Mouse (Mus musculus): ENCODE data around the gene Ccr8. TPM values are rescaled to one million over a fixed set of nuclear protein-coding genes. Genes with fewer than 3 reads are reported as not detected.

Ccr8 gene
- polyA plus RNA-seq (2015; fragmentation: Nextera tagmentation; extraction: Ambion mirVana) = 0.07 and 0.13 TPM in 2 replicates

GRCm38 (mm10) chr9:120091696-120092238, at the start of gene Ccr8:
Gene Ccr8 (plus strand): TSS chr9:120092114.
- H3K4me1 ChIP-seq (replicated peaks; ENCODE audit: control insufficient read depth, insufficient read depth) = no peaks in the 10 kb centered on the region
- no peak within 1 kb of the TSS for H3K9ac ChIP-seq (ENCODE audit: low read length)
- no peak within 1 kb of the TSS for H3K27ac ChIP-seq (replicated peaks)
- TF ChIP-seq EP300 (optimal IDR thresholded peaks at IDR 0.05) (no peak), CTCF (IDR thresholded peaks at IDR 0.05; ENCODE audit: low read depth) (no peak)
- DNase-seq (ENCODE audit: low spot score) = no peak
- 64% methylated on average over 5 of the region's 5 CpGs for WGBS
- no peaks in the 10 kb centered on the region for H3K27me3 ChIP-seq (ENCODE audit: control insufficient read depth, insufficient read depth, low read length)
- H3K4me2 ChIP-seq (replicated peaks; ENCODE audit: low read depth) = no peak within 1 kb of the TSS
- no peaks in the 10 kb centered on the region for H3K9me3 ChIP-seq (ENCODE audit: control insufficient read depth, low read length)
- no peak within 1 kb of the TSS for H3K4me3 ChIP-seq (ENCODE audit: low read depth, low read length)
- no peaks in the 10 kb centered on the region for H3K36me3 ChIP-seq (ENCODE audit: control insufficient read depth, insufficient read depth, low read length)
- ATAC-seq (ENCODE audit: low FRiP score, low TSS enrichment) = no peak

DNA sequence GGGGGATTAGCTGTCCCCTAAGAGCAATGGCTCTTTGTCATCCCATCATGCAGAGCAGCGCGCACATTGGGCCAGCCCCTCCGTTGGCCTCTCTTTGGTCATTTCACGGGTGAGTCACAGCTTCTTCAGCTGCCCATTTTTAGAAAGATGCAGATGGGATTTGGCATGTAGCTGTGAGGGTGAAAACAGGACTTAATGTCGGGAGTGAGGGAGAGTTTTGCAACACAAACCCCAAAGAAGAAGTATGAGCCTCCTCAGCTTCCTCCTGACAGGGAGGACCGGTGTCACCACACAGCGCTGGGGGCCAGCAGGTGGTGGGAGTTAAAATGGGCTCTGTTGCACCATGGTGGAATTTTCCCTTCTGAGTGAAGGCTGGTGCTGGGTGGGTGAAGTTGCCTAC, 48.8 kb upstream of the Ccr8 start:
- H3K36me3 ChIP-seq (ENCODE audit: control insufficient read depth, insufficient read depth, low read length) = no peaks in the 10 kb centered on the region
- no peak for ATAC-seq (ENCODE audit: low FRiP score, low TSS enrichment)

GRCm38 (mm10) chr9:120048495-120048894, 43.4 kb upstream of the Ccr8 start:
- 47% methylated on average over 6 of the region's 6 CpGs for WGBS
- H3K4me1 ChIP-seq (replicated peaks; ENCODE audit: control insufficient read depth, insufficient read depth) = no peaks in the 10 kb centered on the region
- no peak for ATAC-seq (ENCODE audit: low FRiP score, low TSS enrichment)

More for the DNA sequence above, 48.8 kb upstream of the Ccr8 start:
- 65% methylated on average over 7 of the region's 7 CpGs for WGBS
- H3K4me1 ChIP-seq (replicated peaks; ENCODE audit: control insufficient read depth, insufficient read depth) = no peaks in the 10 kb centered on the region
- H3K27ac ChIP-seq (replicated peaks) = no peak overlapping the region
- no peak overlapping the region for H3K9ac ChIP-seq (ENCODE audit: low read length)
- no peak for DNase-seq (ENCODE audit: low spot score)
- no peak overlapping the region for H3K4me3 ChIP-seq (ENCODE audit: low read depth, low read length)
- no peaks in the 10 kb centered on the region for H3K27me3 ChIP-seq (ENCODE audit: control insufficient read depth, insufficient read depth, low read length)
- no peaks in the 10 kb centered on the region for H3K9me3 ChIP-seq (ENCODE audit: control insufficient read depth, low read length)
- TF ChIP-seq CTCF (IDR thresholded peaks at IDR 0.05; ENCODE audit: low read depth) (no peak), EP300 (optimal IDR thresholded peaks at IDR 0.05) (no peak)
- H3K4me2 ChIP-seq (replicated peaks; ENCODE audit: low read depth) = no peak overlapping the region

GRCm38 (mm10) chr9:120049407-120049806, 42.5 kb upstream of the Ccr8 start:
- no peaks in the 10 kb centered on the region for H3K9me3 ChIP-seq (ENCODE audit: control insufficient read depth, low read length)
- no peak for TF ChIP-seq CTCF (IDR thresholded peaks at IDR 0.05; ENCODE audit: low read depth)
- no peak for TF ChIP-seq EP300 (optimal IDR thresholded peaks at IDR 0.05)
- no peak overlapping the region for H3K4me3 ChIP-seq (ENCODE audit: low read depth, low read length)
- H3K27ac ChIP-seq (replicated peaks) = no peak overlapping the region
- no peaks in the 10 kb centered on the region for H3K36me3 ChIP-seq (ENCODE audit: control insufficient read depth, insufficient read depth, low read length)
- no peak overlapping the region for H3K9ac ChIP-seq (ENCODE audit: low read length)
- 34% methylated on average over 3 of the region's 3 CpGs for WGBS
- no peak for ATAC-seq (ENCODE audit: low FRiP score, low TSS enrichment)
- no peak overlapping the region for H3K4me2 ChIP-seq (replicated peaks; ENCODE audit: low read depth)
- DNase-seq (ENCODE audit: low spot score) = no peak
- H3K4me1 ChIP-seq (replicated peaks; ENCODE audit: control insufficient read depth, insufficient read depth) = no peaks in the 10 kb centered on the region
- H3K27me3 ChIP-seq (ENCODE audit: control insufficient read depth, insufficient read depth, low read length) = no peaks in the 10 kb centered on the region

More at GRCm38 (mm10) chr9:120048495-120048894, 43.4 kb upstream of the Ccr8 start:
- H3K9me3 ChIP-seq (ENCODE audit: control insufficient read depth, low read length) = no peaks in the 10 kb centered on the region
- H3K27me3 ChIP-seq (ENCODE audit: control insufficient read depth, insufficient read depth, low read length) = no peaks in the 10 kb centered on the region
- no peak overlapping the region for H3K4me3 ChIP-seq (ENCODE audit: low read depth, low read length)
- no peak overlapping the region for H3K4me2 ChIP-seq (replicated peaks; ENCODE audit: low read depth)
- TF ChIP-seq EP300 (optimal IDR thresholded peaks at IDR 0.05) (no peak), CTCF (IDR thresholded peaks at IDR 0.05; ENCODE audit: low read depth) (no peak)
- DNase-seq (ENCODE audit: low spot score) = no peak
- H3K27ac ChIP-seq (replicated peaks) = no peak overlapping the region
- H3K36me3 ChIP-seq (ENCODE audit: control insufficient read depth, insufficient read depth, low read length) = no peaks in the 10 kb centered on the region
- no peak overlapping the region for H3K9ac ChIP-seq (ENCODE audit: low read length)

GRCm38 (mm10) chr9:120054545-120055277, 37.2 kb upstream of the Ccr8 start:
- Histone ChIP-seq H3K4me3 (ENCODE audit: low read depth, low read length) (no peak overlapping the region), H3K36me3 (ENCODE audit: control insufficient read depth, insufficient read depth, low read length) (no peaks in the 10 kb centered on the region), H3K4me1 (replicated peaks; ENCODE audit: control insufficient read depth, insufficient read depth) (no peaks in the 10 kb centered on the region), H3K4me2 (replicated peaks; ENCODE audit: low read depth) (no peak overlapping the region), H3K9me3 (ENCODE audit: control insufficient read depth, low read length) (no peaks in the 10 kb centered on the region), H3K27me3 (ENCODE audit: control insufficient read depth, insufficient read depth, low read length) (no peaks in the 10 kb centered on the region), H3K9ac (ENCODE audit: low read length) (no peak overlapping the region), H3K27ac (replicated peaks) (no peak overlapping the region)
- 46% methylated on average over 8 of the region's 8 CpGs for WGBS
- ATAC-seq (ENCODE audit: low FRiP score, low TSS enrichment) (no peak), DNase-seq (ENCODE audit: low spot score) (no peak)
- TF ChIP-seq EP300 (optimal IDR thresholded peaks at IDR 0.05) (no peak), CTCF (IDR thresholded peaks at IDR 0.05; ENCODE audit: low read depth) (no peak)

DNA sequence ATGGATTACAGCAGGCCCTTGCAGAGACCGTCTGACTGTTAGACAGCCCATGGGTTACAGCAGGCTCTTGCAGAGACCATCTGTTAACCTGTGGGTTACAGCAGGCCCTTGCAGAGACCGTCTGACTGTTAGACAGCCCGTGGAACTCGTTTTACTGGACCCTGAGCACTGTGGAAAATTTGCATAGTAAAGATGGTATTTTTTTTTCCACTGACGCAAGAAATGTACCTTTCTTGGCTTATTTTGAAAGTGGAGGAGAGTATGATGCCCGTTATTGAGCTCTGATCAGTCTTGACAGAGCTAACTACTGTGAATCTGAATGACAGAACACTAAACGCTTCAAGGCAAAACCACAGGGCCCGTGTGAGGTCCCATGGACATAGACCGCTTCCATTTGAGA, 35.7 kb upstream of the Ccr8 start:
- H3K4me3 ChIP-seq (ENCODE audit: low read depth, low read length) = no peak overlapping the region
- H3K27me3 ChIP-seq (ENCODE audit: control insufficient read depth, insufficient read depth, low read length) = no peaks in the 10 kb centered on the region
- H3K4me1 ChIP-seq (replicated peaks; ENCODE audit: control insufficient read depth, insufficient read depth) = no peaks in the 10 kb centered on the region
- no peak for DNase-seq (ENCODE audit: low spot score)
- no peak overlapping the region for H3K9ac ChIP-seq (ENCODE audit: low read length)
- no peak overlapping the region for H3K4me2 ChIP-seq (replicated peaks; ENCODE audit: low read depth)
- H3K36me3 ChIP-seq (ENCODE audit: control insufficient read depth, insufficient read depth, low read length) = no peaks in the 10 kb centered on the region
- ATAC-seq (ENCODE audit: low FRiP score, low TSS enrichment) = no peak
- WGBS = 64% methylated on average over 9 of the region's 9 CpGs
- no peak for TF ChIP-seq CTCF (IDR thresholded peaks at IDR 0.05; ENCODE audit: low read depth)
- TF ChIP-seq EP300 (optimal IDR thresholded peaks at IDR 0.05) = no peak
- H3K9me3 ChIP-seq (ENCODE audit: control insufficient read depth, low read length) = no peaks in the 10 kb centered on the region
- H3K27ac ChIP-seq (replicated peaks) = no peak overlapping the region
